Mouse (Mus musculus) layer of hippocampus, postnatal 25 days (tissue): ENCODE measurements around the gene Eif4g3. TPM values are rescaled to one million over a fixed set of nuclear protein-coding genes. Genes with fewer than 3 reads are reported as not detected.
A peak's percentile ranks its signal among the peaks of the same experiment; 100 is the strongest.
"Not testable (repeated sequence)": the region's sequence is repeated elsewhere in the genome, so short reads cannot be mapped to it uniquely, and the experiment has no call there.

Experiments
- DNase-seq, 2 experiments: peaks; one replicate each; pipeline ENCODE4 v3.0.0; 2022; ENCODE audit warnings: mixed read lengths in 2 of 2, low spot score in 1 of 2; ENCODE audit errors: extremely low spot score in 1 of 2
- total RNA-seq, 2 experiments: library from RNA; stranded (reverse); gene quantifications; 2 replicates each; pipeline ENCODE4 v1.2.3; 2021

Gene Eif4g3
- 100 to 1,000 TPM; 135 to 160 TPM for total RNA-seq

GRCm38 (mm10) chr4:137992890-137993289, at the start of gene Eif4g3:
Gene Eif4g3 (plus strand): TSS chr4:137993022.
- DNase-seq = no peak

DNA sequence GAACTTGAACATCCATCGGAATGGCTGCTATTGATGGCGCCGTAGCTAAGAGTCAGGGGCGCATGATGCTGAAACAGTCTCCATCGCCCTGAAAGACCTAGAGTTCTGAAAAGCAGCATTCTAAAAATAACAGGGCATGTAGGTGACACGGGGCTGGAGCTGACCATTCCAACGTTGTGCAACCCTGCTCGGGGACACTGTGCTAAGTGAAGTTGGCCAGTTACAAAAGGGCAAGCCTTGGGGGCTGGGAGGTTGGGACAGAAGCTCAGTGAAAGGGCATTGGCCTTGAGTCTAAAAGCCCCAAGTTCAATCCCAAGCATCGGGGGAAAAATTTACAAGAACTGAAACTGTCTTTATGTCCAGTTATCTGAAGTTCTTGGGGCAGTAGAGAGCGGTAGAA, 49.3 kb upstream of the Eif4g3 start:
- no peak for DNase-seq

DNA sequence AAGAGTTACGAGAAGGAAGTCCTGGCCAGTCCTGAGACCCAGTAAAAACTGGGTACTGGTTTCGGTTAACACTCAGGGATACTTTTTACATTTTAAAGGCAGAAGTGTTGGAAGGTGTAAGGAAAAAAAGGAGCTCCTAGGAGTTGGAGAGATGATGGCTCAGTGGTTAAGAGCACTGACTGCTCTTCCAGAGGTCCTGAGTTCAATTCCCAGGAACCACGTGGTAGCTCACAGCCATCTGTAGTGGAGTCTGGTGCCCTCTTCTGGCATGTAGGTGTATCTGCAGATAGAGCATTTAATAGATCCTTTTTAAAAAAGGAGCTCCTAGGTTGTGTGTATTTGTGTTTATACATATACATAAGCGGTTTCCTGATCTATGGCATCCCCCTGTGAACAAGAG, 47.4 kb upstream of the Eif4g3 start:
- DNase-seq = no peak

GRCm38 (mm10) chr4:137946419-137946818, 46.4 kb upstream of the Eif4g3 start:
- DNase-seq = no peak

- peak; percentile 70 to 90 for DNase-seq
These were observed 40.0 kb upstream of the Eif4g3 start for GRCm38 (mm10) chr4:137952840-137953239.

DNA sequence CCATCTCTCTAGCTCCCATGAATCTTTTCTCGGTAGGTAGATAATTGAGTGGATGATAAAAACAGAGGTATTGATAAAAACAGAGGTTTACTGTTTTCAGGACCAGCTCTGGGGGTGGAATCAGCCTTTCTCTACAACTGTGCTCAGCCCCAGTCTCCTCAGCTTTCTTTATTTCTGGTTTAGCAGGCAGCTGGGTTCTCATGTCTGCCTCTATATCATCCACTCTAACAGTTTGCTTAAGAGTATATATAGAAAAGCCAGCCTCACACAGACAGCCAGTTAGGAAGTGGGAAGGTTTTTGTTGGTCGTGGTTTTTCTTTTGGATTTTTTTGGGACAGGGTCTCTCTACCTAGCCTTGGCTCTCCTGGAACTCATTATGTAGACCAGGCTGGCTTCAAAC, 38.6 kb upstream of the Eif4g3 start:
- DNase-seq = no peak

DNA sequence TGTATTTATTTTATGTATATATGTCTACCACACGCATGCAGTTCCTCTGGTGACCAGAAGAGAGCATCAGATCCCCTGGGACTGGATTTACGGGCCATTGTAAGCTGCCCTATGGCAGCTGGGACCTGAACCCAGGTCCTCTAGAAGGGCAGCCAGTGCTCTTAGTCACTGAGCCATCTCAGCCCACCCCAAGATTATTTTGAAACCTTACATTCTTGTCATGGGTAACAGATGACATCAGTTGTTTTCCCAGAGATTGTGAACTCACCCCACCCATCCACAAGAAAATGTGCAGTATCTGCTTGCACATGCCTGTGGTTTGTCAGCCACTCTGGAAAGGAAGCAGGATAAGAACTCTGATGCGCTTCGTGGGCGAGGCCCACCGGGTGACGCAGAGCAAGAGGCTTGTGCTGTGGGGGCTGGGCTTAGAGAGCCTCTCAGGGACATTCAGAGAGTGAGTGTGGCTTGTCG, 37.9 kb upstream of the Eif4g3 start:
- no peak for DNase-seq

GRCm38 (mm10) chr4:137956260-137956659, 36.6 kb upstream of the Eif4g3 start:
- no peak for DNase-seq

GRCm38 (mm10) chr4:137959889-137960665, 32.7 kb upstream of the Eif4g3 start:
- no peak for DNase-seq

DNA sequence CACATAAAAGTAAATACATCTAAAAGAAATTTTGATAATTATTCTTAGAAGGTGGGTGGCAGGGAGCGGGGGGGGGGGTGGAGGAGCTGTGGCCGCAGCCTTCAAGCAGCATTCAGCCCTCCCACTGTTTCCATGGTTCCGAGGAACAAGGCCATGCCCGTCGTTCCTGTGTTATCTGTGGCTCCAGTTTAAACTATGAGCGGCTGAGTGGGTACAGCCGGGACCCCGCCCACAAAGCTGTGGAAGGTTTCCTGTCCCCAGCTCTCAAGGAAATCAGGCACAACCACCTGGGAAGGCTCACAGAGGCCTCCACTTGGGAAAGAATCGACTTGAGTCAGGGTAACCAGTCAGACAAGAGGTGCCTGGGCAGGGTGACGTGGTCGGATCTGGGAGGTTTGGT, 32.1 kb upstream of the Eif4g3 start:
- no peak for DNase-seq

DNA sequence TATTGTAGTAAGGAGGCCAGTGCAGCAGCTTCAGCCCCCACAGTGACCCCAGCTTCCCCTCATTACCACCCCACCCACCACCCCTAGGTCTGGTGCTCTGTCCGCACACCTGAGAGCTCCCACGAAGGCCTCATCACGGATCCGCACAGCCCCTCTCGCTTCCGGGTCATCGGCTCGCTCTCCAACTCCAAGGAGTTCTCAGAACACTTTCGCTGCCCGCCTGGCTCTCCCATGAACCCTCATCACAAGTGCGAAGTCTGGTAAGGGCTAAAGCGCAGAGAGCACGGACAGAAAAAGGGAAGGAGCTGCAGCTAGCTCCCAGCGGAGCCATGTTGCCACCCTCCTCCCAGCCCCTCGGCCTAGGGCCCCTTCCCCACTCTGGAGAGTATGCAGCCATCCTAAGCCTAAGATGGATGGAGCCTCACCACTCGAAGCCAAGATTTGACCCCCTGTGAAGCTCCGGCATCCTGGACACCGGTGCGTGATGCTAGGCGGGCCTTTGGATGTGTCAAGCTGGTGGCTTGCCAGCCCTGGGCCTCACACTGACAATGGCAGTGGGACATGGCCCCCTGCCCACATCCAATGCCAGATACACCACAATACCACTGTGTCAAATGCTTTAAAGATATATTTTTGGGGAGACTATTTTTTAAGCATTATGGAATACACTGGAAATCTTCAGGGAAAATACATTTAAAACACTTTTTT, 30.0 kb upstream of the Eif4g3 start:
- DNase-seq = no peak

- DNase-seq = no peak
These were observed 29.4 kb upstream of the Eif4g3 start for GRCm38 (mm10) chr4:137963431-137963830.

GRCm38 (mm10) chr4:137963881-137964584, 28.8 kb upstream of the Eif4g3 start:
- peak; percentile 67 to 92 for DNase-seq

GRCm38 (mm10) chr4:137964585-137964930, 28.3 kb upstream of the Eif4g3 start:
- DNase-seq = no peak

GRCm38 (mm10) chr4:137968203-137968602, 24.6 kb upstream of the Eif4g3 start:
- peak; percentile 36 to 64 for DNase-seq

DNA sequence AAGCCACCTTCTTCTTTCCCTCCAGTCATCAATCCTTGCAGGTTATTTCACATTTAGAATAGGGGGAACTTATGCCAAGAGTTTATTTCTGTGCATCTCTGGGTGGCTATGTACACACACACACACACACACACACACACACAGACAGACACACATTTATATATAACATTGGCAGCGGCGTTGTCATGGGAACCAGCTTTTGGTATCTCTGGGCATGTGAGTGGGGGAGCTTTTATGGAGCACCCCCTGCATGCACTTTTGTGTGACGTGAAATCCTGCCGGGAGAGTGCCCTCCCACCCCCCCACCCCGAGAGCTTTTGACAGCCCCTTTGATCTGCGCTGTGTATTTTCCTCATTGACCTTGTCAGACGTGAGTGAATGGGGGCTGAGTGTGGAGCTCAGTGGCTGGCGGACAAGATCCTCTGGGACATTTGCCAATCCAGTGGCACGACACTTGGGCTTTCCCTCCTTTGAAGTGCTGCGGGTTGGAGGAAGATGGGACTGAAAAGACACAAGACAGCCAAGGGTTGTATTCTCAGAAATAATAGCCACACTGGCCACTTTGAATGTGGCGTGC, 22.1 kb upstream of the Eif4g3 start:
- not testable (repeated sequence) for DNase-seq

DNA sequence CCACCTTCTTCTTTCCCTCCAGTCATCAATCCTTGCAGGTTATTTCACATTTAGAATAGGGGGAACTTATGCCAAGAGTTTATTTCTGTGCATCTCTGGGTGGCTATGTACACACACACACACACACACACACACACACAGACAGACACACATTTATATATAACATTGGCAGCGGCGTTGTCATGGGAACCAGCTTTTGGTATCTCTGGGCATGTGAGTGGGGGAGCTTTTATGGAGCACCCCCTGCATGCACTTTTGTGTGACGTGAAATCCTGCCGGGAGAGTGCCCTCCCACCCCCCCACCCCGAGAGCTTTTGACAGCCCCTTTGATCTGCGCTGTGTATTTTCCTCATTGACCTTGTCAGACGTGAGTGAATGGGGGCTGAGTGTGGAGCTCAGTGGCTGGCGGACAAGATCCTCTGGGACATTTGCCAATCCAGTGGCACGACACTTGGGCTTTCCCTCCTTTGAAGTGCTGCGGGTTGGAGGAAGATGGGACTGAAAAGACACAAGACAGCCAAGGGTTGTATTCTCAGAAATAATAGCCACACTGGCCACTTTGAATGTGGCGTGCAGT, 17.9 kb upstream of the Eif4g3 start:
- DNase-seq = not testable (repeated sequence)

DNA sequence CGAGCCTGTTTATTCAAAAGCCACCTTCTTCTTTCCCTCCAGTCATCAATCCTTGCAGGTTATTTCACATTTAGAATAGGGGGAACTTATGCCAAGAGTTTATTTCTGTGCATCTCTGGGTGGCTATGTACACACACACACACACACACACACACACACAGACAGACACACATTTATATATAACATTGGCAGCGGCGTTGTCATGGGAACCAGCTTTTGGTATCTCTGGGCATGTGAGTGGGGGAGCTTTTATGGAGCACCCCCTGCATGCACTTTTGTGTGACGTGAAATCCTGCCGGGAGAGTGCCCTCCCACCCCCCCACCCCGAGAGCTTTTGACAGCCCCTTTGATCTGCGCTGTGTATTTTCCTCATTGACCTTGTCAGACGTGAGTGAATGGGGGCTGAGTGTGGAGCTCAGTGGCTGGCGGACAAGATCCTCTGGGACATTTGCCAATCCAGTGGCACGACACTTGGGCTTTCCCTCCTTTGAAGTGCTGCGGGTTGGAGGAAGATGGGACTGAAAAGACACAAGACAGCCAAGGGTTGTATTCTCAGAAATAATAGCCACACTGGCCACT, 13.7 kb upstream of the Eif4g3 start:
- DNase-seq = not testable (repeated sequence)

DNA sequence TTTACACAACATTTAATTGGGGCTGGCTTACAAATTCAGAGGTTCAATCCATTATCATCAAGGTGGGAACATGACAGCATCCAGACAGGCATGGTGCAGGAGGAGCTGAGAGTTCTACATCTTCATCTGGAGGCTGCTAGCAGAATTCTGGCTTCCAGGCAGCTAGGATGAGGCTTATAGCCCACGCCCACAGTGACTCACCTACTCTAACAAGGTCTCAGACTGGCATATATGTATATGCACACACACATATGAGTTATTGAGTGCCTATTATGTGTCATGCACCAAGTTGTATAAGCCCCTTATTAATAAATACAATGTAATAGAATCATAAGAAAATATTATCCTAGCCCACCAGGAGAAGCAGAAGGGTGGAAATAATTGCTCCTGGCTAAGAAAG, 10.0 kb upstream of the Eif4g3 start:
- DNase-seq = no peak

- peak in 1 of 2 experiments; percentile 27 for DNase-seq
These were observed 8.6 kb upstream of the Eif4g3 start for GRCm38 (mm10) chr4:137984212-137984611.
